Mouse (Mus musculus) cortical plate, adult 2 months (tissue): Measurements from ENCODE around the gene B4galt1.

ENCODE experiments used
- CTCF ChIP-seq: fragments of 200-500 bp; IDR thresholded peaks from 2 replicates; pipeline ENCODE4 v1.5.1; 2011; ENCODE audit warnings: mild to moderate bottlenecking, control low read depth, low read length; ENCODE audit not compliant: insufficient read depth; ENCODE audit errors: extremely low read depth
- POLR2A ChIP-seq: fragments of 200-500 bp; IDR thresholded peaks from 2 replicates; pipeline ENCODE4 v1.6.1; 2011; ENCODE audit warnings: mild to moderate bottlenecking, low read length, control low read depth; ENCODE audit not compliant: insufficient read depth; ENCODE audit errors: extremely low read depth

- no peak for TF ChIP-seq POLR2A
- no peak for TF ChIP-seq CTCF
Observed at GRCm38 (mm10) chr4:40840448-40840847, 13.4 kb downstream of the B4galt1 start.
